Mouse (Mus musculus) MEL (cell line): ENCODE results near the gene Pfn1.

Source experiments
- CTCF ChIP-seq, 3 experiments: IDR thresholded peaks in 2 of 3; conservative IDR thresholded peaks in 1 of 3; 2 replicates each; pipeline ENCODE4 v1.5.1; 2011 to 2012; ENCODE audit warnings: low read length in 3 of 3, low read depth in 2 of 3, mild to moderate bottlenecking in 2 of 3, improper control_type of control experiment in 1 of 3, inconsistent platforms in 1 of 3, mixed read lengths in 1 of 3, moderate library complexity in 1 of 3; ENCODE audit not compliant: control insufficient read depth in 1 of 3, insufficient read depth in 1 of 3, poor library complexity in 1 of 3, severe bottlenecking in 1 of 3
- E2F4 ChIP-seq: IDR thresholded peaks from 2 replicates; pipeline ENCODE4 v1.6.1; 2011; ENCODE audit warnings: low read depth, low read length, improper control_type of control experiment, borderline replicate concordance
- EP300 ChIP-seq, 2 experiments: IDR thresholded peaks; 2 replicates each; pipeline ENCODE4 v1.6.1; 2011; ENCODE audit warnings: improper control_type of control experiment in 2 of 2, low read length in 2 of 2, low read depth in 1 of 2, mild to moderate bottlenecking in 1 of 2
- JUND ChIP-seq: IDR thresholded peaks from 2 replicates; pipeline ENCODE4 v1.6.1; 2011; ENCODE audit warnings: low read depth, mild to moderate bottlenecking, improper control_type of control experiment, low read length
- MAX ChIP-seq: IDR thresholded peaks from 2 replicates; pipeline ENCODE4 v1.6.1; 2011; ENCODE audit warnings: low read length, improper control_type of control experiment
- MEF2A ChIP-seq: IDR thresholded peaks from 2 replicates; pipeline ENCODE4 v1.6.1; 2014; ENCODE audit warnings: low read depth, mild to moderate bottlenecking, inconsistent platforms, low read length, improper control_type of control experiment; ENCODE audit not compliant: poor library complexity, insufficient replicate concordance, severe bottlenecking; ENCODE audit errors: extremely low read depth
- POLR2A ChIP-seq, 2 experiments: IDR thresholded peaks; 2 replicates each; pipeline ENCODE4 v1.6.1; 2011 to 2012; ENCODE audit warnings: low read length in 2 of 2, mild to moderate bottlenecking in 2 of 2, control low read depth in 1 of 2, improper control_type of control experiment in 1 of 2, low read depth in 1 of 2, moderate library complexity in 1 of 2; ENCODE audit not compliant: control insufficient read depth in 1 of 2, insufficient read depth in 1 of 2, poor library complexity in 1 of 2
- RAD21 ChIP-seq: IDR thresholded peaks from 2 replicates; pipeline ENCODE4 v1.6.1; 2011; ENCODE audit warnings: mild to moderate bottlenecking, low read depth, low read length, improper control_type of control experiment
- USF1 ChIP-seq: IDR thresholded peaks from 2 replicates; pipeline ENCODE4 v1.6.1; 2014; ENCODE audit warnings: low read depth, mild to moderate bottlenecking, inconsistent platforms, low read length, improper control_type of control experiment, moderate library complexity
- USF2 ChIP-seq, 2 experiments: IDR thresholded peaks; 2 replicates each; pipeline ENCODE4 v1.6.1; 2011 to 2012; ENCODE audit warnings: improper control_type of control experiment in 2 of 2, low read length in 2 of 2, borderline replicate concordance in 1 of 2, inconsistent platforms in 1 of 2, low read depth in 1 of 2, mild to moderate bottlenecking in 1 of 2; ENCODE audit not compliant: insufficient read depth in 1 of 2

DNA sequence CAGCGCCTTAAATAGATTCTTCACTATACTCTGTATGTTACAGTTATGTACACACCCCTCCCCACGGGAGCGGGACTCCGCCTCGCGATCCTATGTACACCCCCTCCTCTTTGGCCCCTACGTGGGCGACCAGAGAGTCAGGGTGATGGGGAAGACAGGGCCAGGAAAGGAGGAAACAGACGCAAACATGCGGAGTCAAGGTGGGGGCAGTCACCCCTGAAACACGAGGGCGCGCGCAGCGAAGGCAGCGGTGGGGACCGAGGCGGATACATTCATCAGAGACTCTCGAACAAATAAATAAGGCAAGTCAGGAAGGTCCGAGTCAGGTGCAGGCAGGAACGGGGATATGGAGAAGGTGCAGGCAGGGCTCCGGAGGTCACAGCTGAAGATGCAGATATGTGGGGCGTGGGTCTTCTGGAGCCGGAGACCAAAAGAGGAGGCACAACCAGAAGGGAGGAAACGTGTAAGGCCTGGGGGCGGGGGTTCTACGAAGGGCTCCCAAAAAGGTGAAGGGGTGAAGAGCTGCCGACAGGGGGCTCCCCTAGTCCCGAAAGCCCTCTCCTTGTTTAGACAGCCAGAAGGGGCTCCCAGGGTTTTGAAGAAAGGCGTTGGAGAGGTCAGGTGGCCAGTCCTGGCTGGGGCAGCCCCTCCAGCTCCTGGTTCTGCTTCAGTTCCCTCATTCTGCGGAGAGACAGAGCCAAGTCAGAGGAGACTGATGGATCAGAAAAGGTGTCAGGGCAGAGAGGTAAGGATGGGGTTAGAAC, 15.3 kb upstream of the Pfn1 start:
- TF ChIP-seq CTCF (IDR thresholded peaks at IDR 0.05 in 2 of 3, conservative IDR thresholded peaks at IDR 0.05 in 1 of 3; ENCODE audit: control insufficient read depth in 1 of 3, insufficient read depth in 1 of 3, low read depth in 2 of 3, low read length in 3 of 3, poor library complexity in 1 of 3, severe bottlenecking in 1 of 3): peak; percentile 47 to 83 (median 78); a peak in 5 of 6 replicates
- TF ChIP-seq USF1: no peak
- TF ChIP-seq POLR2A (IDR thresholded peaks at IDR 0.05; ENCODE audit: control insufficient read depth in 1 of 2, insufficient read depth in 1 of 2, low read depth in 1 of 2, low read length in 2 of 2, poor library complexity in 1 of 2): no peak; a peak in 1 of 4 replicates
- TF ChIP-seq MEF2A: no peak
- TF ChIP-seq MAX: 0 out of 2 replicates have a peak, but pooled peaks have one; percentile 56
- TF ChIP-seq RAD21: peak; percentile 39
- TF ChIP-seq EP300 (IDR thresholded peaks at IDR 0.05; ENCODE audit: low read depth in 1 of 2, low read length in 2 of 2): no peak; a peak in 1 of 4 replicates
- TF ChIP-seq JUND: no peak
- no peak for TF ChIP-seq USF2 (IDR thresholded peaks at IDR 0.05; ENCODE audit: borderline replicate concordance in 1 of 2, insufficient read depth in 1 of 2, low read depth in 1 of 2, low read length in 2 of 2)
- TF ChIP-seq E2F4: no peak
